Mouse (Mus musculus): ENCODE results near the gene Atp9a.

The Atp9a gene

GRCm38 (mm10) chr2:168633301-168633816 is 108.8 kb downstream of the Atp9a start:
- DNase-seq, result no peak

DNA sequence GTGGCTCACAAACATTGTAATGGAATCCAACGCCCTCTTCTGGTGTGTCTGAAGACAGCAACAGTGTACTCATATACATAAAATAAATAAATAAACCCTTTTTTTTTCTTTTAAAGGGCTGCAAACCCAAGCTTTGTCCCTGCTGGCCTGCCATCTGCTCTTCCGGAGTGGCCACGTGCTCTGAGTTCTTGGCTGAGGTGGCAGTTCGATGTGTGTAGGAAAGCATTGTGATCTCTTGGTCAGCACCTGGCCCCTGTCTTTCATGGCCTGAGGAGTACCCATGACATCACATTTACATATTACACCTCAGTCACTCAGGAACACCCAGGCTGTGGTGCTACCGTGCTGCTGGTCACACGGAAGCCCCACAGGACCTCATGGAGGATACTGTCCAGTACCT is 109.7 kb downstream of the Atp9a start:
- no peak for DNase-seq

DNA sequence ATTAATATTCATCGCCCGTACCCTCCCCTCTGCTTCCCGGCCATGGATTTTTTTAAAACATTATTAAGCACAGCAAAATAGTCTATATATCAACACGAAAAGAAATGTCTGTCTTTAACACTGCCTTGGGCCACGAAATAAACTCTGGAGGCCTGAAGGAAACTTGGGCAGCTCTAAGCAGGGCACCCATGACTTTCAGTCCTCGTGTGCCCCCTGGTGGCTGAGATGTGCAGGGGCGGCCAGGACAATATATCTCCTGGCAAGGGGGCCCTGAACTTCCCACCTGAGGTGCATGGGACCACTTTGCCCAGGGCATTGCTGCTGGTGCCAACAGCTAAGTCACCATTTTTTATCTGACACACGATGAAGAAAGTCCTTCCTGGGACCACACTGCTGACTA is 113.4 kb downstream of the Atp9a start:
- peak; percentile 72 for DNase-seq

GRCm38 (mm10) chr2:168627829-168628770 is 114.1 kb downstream of the Atp9a start:
- DNase-seq, result no peak

- DNase-seq, result no peak
Observed at GRCm38 (mm10) chr2:168626385-168626784, 115.8 kb downstream of the Atp9a start.

DNA sequence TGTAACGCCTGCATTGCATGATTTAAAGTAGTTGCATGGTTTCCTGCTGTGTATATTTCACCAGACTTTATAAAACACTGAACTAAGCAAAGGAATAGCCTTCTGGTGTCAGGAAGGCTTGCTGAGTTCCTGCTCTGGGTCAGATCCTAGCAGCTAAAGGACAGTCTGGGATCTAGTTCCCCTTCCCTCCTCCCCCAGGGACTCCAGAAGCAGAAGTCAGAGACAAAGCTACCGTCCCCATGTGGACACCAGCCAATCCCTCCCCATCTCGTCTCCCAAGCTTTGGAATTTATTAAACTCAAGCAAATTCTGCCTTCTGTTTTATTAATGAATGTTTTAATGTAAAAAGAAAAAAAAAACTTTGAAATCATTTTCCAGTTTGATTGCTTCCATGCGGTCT is 117.1 kb downstream of the Atp9a start:
- no peak for DNase-seq

GRCm38 (mm10) chr2:168621111-168621802 is 121.0 kb downstream of the Atp9a start:
- no peak for DNase-seq

GRCm38 (mm10) chr2:168618205-168618717 is 123.9 kb downstream of the Atp9a start:
- DNase-seq, result no peak

GRCm38 (mm10) chr2:168615160-168615559 is 127.0 kb downstream of the Atp9a start:
- DNase-seq, result no peak

GRCm38 (mm10) chr2:168614170-168614872 is 127.9 kb downstream of the Atp9a start:
- DNase-seq, result no peak

DNA sequence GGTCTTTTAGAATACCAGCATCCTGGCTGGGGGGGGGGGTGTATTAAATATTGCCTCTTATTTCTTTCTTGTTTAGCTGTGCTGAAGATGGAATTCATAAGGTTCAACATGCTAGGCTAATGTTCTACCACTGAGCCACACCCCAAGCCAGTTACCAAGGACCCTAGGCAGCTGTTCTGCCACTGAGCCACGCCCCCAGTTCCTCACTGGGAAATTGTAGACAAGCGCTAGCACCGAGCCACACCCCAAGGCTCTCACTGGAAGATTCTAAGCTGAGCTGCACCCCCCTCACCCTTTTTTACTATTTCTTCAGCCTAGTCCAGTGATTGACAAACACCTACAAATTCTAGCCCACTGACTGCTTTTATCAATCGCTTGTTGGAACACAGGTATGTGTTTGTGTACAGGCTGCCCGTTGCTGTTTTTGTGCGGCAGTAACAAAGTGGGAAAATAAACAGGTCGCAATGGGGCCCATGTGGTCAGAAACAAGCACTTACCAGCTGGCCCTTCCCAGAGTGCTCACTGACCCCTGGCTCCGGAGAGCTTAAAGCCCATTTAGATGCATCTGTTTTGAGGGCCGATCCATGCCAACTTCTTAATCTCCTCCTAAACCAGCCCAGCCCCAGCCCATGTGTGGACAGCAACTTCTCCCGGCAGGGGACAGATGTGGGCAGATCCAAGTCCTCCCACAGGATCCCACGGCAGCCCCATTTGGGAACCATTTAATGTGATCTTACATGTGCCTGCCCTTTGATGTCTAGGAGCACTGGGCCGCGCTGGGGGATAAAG is 128.9 kb downstream of the Atp9a start:
- no peak for DNase-seq

GRCm38 (mm10) chr2:168610941-168611340 is 131.3 kb downstream of the Atp9a start:
- DNase-seq, result no peak

GRCm38 (mm10) chr2:168609653-168610248 is 132.5 kb downstream of the Atp9a start:
- no peak for DNase-seq

DNA sequence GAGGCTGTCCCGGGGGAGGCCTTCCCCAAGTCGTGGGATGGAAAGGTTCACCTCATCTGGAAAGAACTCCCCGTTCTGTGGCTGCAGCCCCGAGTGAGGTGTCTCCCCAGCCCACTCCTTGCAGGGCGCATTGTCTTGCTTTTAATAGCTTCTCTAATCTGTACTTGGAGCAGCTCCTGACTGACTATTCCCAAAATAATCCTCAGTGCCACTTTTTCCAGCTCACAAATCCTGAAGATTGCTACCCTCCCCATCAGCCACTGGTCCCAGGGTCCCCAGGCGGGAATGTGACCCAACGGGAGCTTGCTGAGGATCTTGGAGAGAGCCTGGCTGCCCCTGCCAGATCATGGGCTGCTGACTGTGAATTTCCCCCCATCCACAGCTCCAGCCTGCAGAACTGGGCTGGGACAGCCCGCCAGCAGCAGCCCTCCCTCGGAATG is 134.1 kb downstream of the Atp9a start:
- no peak for DNase-seq

DNA sequence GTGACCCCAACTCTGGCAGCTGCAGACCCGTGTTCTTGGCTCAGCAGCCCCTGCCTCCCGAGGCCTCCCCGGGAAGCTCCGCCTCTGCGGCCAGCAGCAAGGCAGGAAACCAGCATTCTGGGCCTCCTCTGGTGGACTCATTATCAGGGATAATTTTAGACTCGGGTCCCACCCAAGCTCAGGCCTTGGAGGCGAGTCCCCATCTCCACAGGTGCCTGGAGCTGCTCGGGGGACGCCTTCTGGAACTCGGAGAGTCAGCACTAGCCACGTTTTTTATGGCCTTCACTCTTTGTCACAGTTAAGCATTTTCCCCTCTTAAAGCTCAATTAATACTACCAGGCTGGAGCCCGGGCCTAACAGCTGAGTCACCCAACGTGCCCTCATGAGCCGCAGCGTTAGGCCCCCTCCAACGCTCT is 137.5 kb downstream of the Atp9a start:
- DNase-seq, result no peak

DNA sequence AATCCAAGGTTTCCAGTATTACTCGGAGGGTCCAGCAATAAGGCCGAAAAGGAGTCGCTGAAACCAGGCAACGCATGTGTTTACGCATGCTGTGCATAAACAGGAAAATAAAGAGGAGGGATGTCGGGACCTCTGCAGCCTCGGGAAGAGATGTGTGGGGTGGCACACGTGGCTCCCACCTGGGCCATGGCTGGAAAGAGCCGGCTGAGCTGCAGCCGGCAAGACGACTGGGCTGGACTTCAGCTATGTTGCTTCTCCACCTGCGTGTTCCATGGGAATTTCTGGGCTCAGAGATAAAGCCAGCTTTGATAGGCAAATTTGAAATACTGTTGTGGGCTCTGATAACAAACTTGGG is 139.8 kb downstream of the Atp9a start:
- DNase-seq, result no peak

DNA sequence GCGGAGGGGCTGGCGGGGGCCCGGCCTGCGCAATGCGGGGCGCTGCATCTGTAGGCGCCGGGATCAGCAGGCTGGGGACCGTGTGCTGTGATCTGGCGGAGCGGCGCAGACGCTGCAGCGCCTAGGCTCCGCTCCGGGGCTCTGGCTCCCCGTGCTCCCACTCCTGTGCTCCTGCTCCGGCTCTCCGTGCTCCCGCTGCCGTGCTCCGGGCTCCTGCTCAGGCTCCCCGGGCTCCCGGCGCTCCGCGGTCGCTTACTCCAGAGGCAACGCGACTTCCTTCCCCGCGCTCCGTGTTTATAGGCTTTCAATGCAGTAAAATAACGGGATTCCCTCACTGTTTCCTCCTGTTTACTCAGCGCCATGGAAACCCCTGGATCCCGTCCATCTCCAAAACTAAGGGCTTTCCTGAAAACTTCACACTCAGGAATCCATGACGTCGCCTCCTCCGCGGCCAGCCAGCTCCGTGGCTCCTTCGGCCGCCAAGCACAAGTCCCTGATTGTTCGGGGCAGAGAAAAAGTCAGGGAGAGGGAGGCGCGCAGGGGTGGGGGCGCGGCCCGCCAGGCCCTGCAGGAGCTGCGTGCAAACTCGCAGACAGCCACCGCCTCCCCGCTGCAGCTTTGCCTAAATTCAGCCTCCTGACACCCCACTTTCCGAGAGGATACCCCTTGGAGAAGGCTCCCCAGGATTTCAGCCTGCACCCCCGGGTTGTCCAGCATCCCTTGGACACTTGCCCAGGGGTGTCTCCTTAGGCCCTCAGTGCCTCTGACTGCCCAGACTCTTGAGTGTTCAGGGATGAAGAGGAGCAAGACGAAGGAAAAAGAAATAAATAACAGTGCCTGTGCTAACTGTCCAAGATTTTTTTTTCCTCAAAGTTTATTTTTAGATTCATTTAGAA is 140.5 kb downstream of the Atp9a start, which contains the start of gene Nfatc2:
Gene Nfatc2 (minus strand): TSS at position 167 of the 896 bp plus-strand sequence.
- peak; percentile 54 for DNase-seq

GRCm38 (mm10) chr2:168600750-168601490 is 141.3 kb downstream of the Atp9a start:
- peak; percentile 53 for DNase-seq

DNA sequence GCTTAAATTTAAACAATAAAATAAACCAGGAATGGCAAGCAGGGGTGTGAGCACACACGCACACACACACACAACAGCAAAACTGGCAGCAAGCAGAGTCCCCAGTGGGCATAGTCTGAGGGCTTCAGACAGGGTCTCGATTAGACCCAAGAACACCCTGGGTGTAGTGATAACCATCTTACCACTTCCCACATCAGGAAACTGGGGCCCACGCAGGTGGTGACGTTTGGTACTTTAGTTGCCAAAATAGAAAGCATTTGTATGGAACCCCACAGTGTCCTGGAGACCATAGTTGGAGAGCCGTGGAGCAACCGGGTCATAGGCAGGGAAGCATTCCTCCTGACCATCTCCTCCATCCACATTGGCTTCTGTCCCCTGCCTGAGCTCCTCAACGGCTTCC is 146.5 kb downstream of the Atp9a start:
- DNase-seq, result no peak

GRCm38 (mm10) chr2:168593676-168594075 is 148.5 kb downstream of the Atp9a start:
- no peak for DNase-seq

All from cerebellum, adult 9-10 months (tissue).